Mouse (Mus musculus) right cerebral cortex, postnatal 25 days (tissue): ENCODE data around the gene Tff1.

Source experiments
- DNase-seq: peaks from one replicate; pipeline ENCODE4 v3.0.0; 2022

Gene Tff1

DNA sequence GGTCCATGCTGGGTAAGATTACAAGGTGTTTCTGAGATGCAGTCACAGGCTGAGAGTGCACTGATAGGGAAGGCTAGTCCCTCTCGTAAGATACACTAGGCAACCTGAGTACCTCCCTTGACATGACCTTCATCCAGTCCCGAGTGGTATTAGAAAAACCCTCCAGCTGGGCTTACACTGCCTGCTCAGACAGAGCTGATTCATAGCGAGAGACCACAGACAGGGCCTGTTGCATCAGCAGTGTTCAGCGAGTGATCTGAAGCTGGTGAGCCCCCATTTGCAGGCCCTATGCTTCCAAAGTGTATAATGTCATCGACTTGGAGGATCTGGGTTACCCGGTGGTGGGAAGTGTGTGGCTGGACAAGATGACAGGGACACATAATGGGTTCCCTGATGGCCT is at the start of gene Tff1:
TSS of gene Tff1 (minus strand) at position 151 of the 400 bp plus-strand sequence.
- no peak for DNase-seq

- DNase-seq = no peak
Measured at GRCm38 (mm10) chr17:31211881-31212280, 46.8 kb upstream of the Tff1 start.

- no peak for DNase-seq
Measured at GRCm38 (mm10) chr17:31210299-31210698, 45.2 kb upstream of the Tff1 start.

DNA sequence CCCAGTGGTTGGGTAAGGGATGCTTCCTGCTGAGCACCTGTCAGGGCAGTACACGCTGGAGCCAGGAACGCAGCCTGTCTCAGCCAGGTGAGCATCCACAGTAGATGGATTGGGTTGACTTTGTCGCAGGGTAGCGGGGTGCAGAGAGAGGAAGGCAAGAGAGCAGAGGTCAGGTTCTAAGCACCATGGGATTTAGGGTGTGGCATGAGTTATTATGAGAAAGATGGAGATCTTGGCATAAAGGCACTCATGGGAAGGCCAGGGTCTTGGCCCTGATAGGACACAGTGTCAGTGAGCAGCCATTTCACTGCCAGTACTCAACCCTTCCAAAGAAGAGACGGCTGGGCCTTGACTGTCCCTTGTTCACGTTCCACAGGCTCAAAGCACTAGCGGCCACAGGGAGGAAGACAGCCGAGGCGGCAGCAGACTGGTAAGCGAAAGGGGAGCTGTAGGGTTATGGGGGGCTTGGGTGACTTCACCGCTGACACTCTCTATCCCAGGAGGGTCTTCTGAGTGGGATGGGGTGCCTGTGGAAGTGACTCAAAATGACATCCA is 44.4 kb upstream of the Tff1 start:
- DNase-seq = no peak

- DNase-seq = no peak
Measured at GRCm38 (mm10) chr17:31208654-31209053, 43.6 kb upstream of the Tff1 start.

DNA sequence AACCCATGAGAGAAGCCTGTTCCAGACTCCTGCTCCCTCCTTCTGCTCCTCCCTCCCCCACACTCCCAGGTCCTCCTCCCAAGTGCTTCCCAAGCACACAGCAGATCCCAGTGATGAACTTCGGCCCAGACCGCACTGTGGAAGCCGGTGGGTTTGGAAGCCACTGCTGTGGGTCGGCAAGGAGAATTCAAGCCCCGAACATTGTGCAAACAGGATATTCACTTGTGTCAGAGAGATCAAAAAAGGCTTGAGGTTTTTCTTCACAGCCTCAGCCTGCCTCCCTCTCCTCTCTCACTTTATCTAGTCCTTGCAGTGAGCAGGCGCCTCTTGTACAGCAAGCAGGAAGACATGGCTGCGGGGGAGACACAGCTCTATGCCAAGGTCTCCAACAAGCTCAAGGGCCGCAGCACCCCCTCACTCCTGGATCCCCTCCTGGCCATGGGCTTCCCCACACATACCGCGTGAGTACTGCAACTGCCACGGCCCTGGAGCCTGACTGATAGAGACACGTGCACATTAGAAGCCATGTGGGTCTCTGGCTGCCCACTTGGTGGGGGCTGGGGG is 42.8 kb upstream of the Tff1 start, which contains the start of gene Ubash3a:
TSS of gene Ubash3a (plus strand) at position 103 of the 564 bp plus-strand sequence.
- DNase-seq = no peak

DNA sequence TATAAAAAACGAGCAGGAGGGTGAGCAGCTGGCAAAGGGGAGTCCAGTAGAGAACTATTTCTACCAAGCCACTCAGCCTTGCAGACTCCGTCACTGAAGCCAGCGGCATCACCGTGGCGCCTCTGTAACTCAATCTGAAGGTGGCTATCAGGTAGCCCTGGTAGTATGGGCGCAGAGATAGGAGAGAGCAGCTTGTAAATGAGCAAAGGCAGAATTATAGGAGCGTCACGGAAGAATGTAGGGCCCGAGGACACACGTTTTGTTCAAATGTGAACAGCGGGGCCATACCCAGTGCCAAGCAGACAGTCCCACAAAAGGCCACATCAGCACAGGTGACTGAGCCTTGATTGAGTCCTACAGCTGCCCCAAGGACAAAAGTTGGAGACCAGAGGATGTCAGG is 33.8 kb upstream of the Tff1 start, which contains the start of gene Tmprss3:
TSS of gene Tmprss3 (minus strand) at position 101 of the 400 bp plus-strand sequence.
- no peak for DNase-seq

- DNase-seq = no peak
Measured at GRCm38 (mm10) chr17:31196283-31196682, 31.2 kb upstream of the Tff1 start.

- no peak for DNase-seq
Measured at GRCm38 (mm10) chr17:31195207-31195606, 30.1 kb upstream of the Tff1 start.

DNA sequence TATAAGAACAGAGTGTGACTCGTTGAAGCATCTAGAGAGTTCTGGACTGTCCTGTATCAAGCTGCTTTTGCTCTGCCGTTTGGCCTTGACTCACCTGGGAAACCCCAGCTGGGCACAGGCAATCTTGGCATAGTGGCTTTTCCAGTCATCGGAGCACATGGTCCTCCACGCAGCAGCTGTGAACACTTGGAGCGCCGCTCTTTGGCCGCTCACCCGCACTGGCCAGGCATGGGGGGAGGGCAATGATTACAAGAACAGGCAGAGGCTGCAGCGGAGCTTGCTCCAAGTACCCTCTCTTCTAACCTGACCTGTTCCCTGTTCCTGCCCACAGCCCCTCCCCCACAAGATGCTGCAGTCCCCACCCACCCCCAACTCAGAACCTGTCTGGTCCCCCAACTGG is 28.3 kb upstream of the Tff1 start:
- DNase-seq = no peak

DNA sequence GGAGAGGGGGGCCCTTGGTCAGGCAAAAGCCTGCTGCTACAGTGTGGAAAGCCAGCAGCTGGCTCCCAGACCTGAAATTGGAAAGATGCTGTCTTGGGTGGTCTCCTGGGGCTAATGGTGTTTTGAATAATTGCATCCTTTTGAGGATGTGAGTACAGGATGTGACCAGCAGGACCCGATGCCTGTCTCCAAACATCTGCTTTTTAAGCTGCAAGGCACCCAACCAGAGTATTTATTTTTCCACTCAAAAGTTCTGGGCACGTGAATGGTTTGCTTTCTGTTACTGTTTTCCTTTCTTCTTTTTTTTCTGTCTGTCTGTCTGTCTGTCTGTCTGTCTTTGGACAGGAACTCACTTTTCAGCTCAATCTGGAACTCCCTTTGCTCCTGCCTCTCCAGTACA is 27.6 kb upstream of the Tff1 start:
- DNase-seq = no peak

DNA sequence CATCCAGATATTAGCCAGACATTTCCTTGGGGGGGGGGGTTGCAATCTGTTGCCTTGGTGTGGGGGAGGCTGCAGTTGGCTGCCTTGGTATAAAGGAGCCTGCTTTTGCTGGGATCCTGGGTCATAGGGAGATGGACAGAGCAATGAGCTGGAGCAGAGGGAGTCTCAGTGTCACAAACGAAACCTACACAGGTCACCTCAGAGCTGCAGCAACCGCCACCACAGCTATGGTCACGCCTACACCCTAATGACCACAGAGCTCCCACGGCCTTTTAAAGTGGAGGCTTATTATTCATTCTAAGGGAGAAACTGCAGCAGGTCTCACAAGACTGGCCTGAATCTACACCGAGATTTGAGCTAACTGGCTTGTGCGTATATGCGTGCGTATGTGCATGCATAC is 26.7 kb upstream of the Tff1 start:
- DNase-seq = no peak

DNA sequence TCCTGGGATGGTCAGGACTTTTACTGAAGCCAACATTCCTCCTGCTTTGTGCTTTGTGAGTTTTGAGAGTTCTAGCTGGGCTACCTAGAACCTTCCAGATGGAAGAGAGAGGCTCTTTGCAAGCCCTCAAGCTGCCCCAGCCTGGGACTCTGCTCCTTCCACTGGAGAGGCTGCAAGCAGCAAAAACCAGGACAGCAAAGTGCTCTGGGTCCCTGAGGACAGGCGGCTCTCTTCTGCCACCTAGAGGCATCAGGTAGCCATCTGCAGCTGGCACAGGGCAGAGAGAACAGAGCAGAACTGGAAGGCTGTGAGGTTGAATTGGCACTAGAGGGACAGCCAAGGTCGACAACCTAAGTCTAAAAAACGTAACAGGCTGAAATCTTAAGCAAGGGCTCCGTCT is 22.3 kb upstream of the Tff1 start:
- DNase-seq = peak; percentile 57

- no peak for DNase-seq
Measured at GRCm38 (mm10) chr17:31184269-31184990, 19.4 kb upstream of the Tff1 start.

GRCm38 (mm10) chr17:31183180-31183974 is 18.3 kb upstream of the Tff1 start:
- DNase-seq = peak; percentile 44

DNA sequence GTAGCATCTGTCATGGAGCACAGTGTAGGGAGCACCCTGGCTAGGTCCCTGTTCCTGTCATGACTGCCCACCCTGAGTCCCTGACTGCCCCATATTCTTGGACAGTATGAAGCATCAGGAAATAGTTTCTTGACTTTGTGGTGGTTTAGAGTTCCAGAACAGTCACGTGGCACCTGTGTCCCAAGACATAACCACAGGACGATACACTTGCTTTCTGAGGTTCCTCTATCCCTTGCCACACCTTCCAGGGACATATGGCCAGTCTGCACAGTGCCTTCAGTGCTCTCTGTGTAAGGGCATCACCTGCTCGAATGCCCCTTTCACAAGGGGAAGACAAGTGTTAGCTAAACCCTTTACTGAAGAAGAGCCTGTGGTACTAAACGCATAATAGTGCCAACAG is 16.4 kb upstream of the Tff1 start:
- no peak for DNase-seq

DNA sequence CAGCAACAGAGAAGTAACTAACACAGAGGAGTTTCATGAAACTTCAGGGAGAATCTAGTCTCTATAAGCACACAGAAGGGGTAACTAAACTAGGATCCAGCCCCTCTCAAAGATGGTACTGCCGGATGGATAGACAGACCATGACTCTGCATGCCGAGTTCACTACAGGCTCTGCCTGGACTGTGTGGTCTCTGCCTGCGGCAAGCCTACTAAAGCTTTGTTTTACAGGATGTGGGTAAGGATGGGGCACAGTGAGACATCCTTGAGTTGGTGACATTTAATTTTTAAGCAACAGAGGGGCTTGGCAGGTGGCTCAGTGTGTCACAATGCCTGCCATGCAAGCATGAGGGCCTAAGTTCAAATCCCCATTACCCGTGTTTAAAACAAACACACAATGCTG is 11.2 kb upstream of the Tff1 start:
- no peak for DNase-seq

- no peak for DNase-seq
Measured at GRCm38 (mm10) chr17:31169796-31170195, 4.7 kb upstream of the Tff1 start.

GRCm38 (mm10) chr17:31163821-31164220 is 1.3 kb downstream of the Tff1 start:
- no peak for DNase-seq

DNA sequence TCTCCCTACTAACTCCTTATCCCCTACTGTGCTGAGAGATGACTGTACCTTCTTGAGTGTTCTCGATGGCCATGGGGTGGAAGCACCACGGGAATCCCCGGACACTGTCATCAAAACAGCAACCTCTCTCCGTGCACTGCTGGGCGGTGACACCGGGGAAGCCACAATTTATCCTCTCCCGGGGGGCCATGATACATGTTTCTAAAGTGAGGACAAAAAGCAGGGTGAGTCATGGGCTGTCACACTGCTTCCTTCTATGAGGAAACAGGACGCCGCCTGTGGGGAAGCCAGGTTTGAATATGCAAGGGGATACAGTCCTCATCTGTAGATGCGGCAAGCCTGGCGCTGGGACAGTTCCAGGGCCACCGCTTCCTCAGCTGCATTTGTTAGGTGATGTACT is 2.5 kb downstream of the Tff1 start:
- DNase-seq = no peak

GRCm38 (mm10) chr17:31160291-31160690 is 4.8 kb downstream of the Tff1 start:
- no peak for DNase-seq

DNA sequence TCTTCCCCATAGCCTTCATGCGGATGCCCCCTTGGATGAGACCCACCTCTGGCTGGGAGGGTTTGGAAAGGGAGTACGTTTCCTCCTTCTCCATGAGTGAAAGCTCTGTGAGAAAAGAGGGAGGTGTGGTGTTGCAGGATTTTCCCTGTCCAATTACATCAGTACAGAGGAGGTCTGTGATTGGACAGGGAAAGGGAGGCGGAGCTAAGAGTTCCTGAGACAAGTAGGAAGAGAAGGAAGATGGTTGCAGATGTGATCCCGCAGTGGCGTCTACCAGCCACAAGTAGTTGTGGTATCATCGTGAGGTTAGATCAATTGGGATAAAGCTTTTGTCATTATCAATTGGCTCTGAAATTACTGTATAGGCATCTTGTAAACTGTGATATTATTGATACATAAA is 7.2 kb downstream of the Tff1 start:
- DNase-seq = no peak

- no peak for DNase-seq
Measured at GRCm38 (mm10) chr17:31153785-31154184, 11.3 kb downstream of the Tff1 start.
